Mouse (Mus musculus): ENCODE measurements at regions not wholly inside any gene's neighbourhood (a gene's known extent, or its start where the extent isn't known, plus 50 kb on each side); places are given as distances from the start of the nearest gene placed in this dataset.
A peak's percentile ranks its signal among the peaks of the same experiment; 100 is the strongest.

DNA sequence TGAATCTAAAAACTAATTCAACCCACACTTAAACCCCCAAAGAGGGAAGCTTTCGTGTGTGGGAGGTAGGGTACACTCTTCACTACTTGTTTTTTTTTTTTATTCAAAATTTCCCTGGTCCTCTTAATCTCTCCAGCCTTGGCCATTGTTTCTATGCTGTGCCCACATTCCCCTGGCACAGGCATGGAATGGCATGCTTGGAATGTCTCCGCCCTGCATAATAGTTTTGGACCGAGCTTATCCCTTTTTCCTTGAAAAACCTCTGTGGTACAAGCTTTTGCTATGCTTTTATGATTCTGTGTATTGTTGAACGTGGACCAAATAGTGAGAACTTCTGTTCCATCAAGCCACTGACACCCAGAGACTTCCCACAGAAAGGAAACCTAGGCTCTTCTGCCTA, 126.8 kb upstream of the Bmp4 start:
- no peak for DNase-seq (ENCODE audit: low spot score)

DNA sequence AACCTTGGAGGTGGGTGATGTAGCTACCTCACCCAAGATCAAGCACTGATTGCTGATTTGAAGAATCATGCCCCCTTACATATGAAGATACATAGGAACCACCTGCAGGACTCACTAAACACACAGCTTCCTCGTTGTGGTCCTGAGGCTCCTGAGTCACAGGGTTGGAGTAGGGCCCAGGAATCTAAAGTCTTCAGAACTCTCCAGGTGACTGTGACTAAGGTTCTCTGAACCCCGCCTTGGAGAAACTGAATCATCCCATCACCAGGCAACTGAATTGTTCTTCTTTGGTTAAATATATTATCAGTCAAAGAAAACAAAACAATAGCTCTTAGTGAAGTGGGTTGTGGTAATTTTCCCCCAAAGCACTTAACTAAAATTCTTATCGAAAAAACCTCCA, 125.8 kb upstream of the Bmp4 start:
- DNase-seq (ENCODE audit: low spot score): no peak

DNA sequence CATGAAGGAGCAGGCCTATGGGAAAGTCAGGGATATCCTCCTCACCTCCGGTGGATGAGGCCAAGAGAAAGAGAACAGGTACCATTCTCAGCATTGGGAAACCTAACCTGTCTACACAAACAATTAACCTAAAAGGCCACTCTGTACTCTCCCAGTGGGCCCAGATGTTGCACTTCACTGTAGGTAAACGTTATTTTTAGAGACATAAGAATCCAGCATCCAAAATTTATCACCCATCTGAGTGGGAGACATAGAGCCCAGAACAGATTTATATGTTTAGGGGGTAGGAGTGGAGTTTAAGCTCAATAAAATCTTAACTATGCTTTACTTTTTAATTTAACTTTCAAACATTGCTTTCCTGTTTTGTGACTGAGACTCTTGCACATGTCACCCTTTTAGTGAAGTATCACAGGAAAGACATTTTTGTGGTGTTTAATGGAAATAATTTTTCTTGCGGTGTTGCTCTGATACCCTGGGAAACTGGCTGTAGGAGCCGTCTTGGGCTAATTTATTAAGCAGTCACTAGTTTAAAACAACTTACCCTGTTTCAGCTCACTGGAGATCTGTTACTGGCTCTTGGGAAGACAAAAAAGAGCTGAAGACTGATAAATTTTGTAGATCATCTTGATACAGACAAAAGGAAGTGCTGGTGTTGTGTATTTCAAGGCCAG, 123.9 kb upstream of the Bmp4 start:
- no peak for DNase-seq (ENCODE audit: low spot score)

DNA sequence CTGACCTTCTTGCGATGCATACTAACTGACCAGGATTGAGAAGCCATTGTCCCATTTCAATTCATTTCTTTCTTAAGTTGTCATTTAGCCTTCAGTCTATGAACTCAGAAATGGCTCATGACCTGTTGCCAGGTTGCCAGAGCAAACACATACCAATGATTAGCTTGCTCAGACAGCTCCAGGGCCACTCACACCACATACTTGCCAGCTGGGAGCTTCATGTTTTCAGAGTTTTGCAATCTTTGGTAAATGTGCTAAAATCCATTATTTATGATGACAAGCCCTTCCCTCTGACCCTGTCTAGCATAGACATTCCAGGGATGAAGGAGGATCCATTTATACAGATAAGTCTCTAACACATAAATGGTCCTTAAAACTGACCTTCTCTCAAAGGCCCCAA, 121.6 kb upstream of the Bmp4 start:
- DNase-seq (ENCODE audit: low spot score): no peak

DNA sequence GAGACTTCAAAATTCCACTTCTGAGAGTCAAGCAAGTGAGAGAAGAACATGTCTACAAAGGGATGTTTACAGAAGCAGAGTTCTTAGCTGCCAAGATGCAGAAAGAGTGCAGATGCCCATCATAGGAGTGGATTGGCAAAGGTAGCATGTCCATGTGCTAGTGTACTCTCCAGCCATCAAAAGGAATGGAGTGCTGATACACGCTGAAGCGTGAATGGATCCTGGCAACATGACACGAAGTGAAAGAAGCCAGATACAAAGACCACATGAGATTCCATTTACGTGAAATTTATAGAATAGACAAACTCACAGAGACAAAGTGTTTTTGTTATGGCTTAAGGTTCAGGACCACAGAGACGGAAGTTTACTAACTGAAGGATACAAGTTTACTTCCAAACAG, 118.4 kb upstream of the Bmp4 start:
- DNase-seq (ENCODE audit: low spot score): no peak

DNA sequence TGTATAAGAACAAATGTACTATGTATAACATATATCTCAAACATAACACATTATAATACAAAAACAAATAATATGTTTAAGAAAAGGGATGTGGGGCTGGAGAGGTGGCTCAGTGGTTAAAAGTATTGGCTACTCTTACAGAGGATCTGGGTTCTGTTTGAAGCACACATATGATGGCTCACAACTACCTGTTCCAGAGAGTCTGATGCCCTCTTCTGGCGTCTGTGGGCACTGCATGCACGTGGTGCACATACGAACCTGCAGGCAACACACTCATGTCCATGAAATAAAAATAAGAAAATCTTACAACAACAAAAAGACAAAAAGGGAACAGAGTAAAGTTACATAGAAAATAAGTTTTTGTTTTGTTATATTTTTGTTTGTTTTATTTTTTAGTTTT, 114.8 kb upstream of the Bmp4 start:
- DNase-seq (ENCODE audit: low spot score): peak; percentile 9

DNA sequence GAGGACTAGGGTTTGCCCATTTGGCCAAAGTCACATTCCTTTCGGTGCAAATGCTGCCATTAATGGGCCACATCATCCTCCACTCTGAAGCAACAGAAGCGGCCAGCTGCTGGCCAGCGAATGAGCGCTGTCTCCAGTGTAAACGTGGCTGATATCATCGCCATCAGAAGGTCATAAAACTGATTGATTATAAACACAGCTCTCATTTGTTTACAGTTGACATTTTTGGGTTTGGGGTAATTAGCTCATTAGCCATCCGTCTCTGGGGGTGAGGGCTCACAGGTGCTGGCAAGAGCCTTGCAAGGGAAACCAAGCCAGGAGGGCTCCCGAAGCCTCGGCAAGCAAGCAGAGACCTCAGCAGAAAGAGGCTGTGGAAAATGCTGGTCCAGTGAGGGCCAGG, 101.1 kb upstream of the Bmp4 start:
- DNase-seq (ENCODE audit: low spot score): no peak

DNA sequence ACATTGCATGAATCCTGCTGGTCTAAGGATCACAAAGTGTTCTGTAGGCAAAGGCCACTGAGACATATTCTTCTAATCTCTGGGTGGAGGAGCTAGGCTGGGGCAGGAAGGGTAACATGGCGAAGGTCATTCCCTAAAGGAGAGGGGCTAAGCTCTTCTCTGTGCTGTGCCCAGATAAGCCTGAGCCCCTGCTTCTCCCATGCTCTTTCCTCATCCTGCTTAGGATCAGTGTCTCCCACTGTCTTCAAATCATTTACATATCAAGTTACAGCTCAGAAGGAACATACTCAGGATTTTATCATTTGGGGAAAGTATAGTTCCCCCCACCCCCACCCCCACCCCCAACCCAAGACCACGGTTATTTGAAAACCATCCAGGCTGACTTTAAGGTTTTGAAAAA, 100.7 kb upstream of the Bmp4 start:
- no peak for DNase-seq (ENCODE audit: low spot score)

DNA sequence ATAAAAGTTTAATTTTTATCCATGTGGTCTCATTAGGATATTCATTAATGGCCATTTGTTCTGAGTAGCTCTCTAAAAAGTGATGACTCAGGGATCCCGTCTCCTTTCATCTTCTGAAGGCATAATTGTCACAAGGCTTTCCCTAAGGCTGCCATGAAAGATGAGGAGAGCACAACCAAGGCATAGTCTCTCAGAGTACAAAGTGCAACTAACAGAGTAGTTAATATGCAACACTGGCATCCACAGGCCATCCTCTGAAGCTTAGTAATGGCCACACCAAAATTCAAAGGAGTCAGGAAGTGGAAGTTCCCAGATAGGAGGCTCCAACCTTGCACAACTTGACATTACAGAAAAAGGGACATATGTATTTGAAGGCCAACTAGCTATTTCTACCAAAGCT, 97.1 kb upstream of the Bmp4 start:
- DNase-seq (ENCODE audit: low spot score): no peak

DNA sequence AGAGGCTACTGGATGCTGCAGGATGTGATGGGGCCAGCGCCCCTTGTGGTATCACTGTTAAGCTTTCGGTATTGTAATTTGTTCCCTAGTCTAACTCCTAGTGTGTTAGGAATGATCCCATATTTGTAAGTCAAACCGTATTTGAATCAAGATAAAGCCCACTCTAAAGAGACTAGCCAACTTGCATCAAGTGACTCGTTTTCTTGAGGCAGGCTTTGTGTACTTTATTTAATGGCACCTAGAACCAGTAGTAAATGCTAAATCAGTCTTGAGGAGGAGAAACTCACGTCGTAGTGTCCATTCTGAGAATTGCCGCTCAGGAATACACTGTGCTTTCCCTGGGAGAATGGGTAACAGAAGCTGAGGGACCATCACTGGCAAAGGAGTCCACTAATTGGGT, 89.9 kb upstream of the Bmp4 start:
- DNase-seq (ENCODE audit: low spot score): no peak

DNA sequence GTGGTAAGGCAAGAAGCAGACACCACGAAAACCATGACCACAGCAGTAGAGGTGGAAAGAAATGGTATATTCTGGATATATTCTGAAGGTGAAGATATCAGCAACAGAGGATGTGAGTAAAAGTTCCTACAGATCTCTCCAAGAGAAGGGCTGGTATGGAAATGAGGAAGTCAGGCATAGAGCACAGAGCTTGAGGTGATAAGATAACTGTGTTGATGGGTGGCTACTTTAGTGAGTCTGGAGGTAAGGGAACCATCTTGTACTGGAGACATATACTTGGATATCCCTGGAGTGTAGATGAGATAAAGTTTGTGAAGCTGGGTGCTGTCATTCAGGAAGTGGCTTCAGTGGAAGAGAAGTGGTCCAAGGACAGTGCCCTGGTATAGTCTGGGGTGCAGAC, 85.5 kb upstream of the Bmp4 start:
- no peak for DNase-seq (ENCODE audit: low spot score)

DNA sequence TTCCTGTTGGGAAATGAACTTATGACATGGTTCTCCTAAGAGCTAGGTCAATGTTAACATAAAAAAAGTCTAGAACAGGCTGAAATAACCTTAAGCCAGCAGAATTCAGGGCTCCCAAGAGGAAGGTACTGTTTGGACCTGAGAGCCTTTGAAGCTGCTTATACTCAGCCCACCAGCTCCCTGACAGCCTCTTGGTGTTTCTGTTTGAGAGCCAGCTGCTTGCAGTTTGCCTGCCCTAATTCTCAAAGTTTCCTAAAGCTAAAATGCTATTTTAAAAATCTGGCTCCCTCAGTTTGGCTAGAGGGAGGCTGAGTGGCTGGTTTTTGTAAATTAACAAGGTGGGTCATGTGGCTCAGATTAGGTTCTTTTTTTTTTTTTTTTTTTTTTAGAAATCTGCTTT, 72.5 kb upstream of the Bmp4 start:
- no peak for DNase-seq (ENCODE audit: low spot score)

DNA sequence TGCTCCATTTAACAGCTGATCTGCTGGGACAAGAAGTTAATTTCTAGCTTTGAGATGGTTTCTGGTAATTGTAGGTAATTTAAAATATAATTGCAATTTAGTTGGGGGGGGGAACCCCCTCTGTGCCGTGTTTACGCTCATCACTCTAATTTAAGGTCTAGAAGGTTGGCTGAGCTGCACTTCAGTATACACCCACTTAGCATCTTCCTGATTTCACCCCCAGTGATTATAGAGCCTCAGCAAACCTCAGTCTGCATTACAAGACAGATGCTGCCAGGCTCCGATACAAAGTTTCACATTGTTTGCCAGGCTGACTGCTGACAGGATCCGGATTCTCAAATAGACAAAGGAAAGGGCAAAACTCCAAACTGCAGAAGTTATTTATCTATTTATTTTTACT, 71.5 kb upstream of the Bmp4 start:
- peak; percentile 21 for DNase-seq (ENCODE audit: low spot score)

DNA sequence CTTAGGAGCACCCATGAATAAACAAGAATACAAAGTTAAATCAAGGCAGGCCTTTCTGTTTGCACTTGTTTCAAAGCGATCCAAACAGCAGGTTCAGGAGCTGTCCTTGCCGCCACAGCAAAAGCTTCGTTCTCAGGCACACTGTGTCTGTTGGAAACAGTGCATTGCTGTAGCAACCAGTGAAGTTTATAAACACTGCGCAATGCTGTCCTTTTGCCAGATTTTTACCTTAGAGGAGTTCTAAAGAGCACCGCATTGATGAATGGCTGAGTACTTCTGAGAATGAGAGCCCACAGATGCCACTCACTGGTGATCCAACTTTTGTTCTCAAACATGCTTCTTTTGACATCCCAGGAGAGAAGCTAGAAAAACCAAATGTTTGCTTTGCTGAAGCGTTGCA, 64.0 kb upstream of the Bmp4 start:
- no peak for DNase-seq (ENCODE audit: low spot score)

DNA sequence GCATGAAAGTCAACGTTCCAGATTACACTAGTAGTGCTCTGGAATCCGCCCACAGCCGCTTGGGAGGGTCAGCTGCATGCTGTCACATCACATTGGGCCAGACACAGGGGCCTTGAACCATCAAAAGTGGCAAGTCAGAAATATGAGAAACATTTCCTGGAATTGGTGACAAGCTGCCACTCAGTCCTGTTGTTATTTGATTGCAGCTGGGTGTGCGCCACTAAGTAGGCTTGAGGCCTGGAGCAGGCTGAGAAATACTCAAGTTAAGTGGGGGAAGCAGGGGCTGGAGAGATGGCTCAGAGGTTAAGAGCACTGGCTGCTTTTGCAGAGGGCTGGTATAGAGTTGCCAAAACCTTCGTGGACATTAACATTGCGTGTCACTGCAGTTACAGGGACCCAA, 51.2 kb upstream of the Bmp4 start:
- DNase-seq (ENCODE audit: low spot score): no peak
